Comparison of ENCODE assay signal across 8 mouse cellular contexts in genomic region chr10:43483426-43483995, GRCm38 (mm10). TPM values are rescaled to one million over a fixed set of nuclear protein-coding genes. Genes with fewer than 3 reads are reported as not detected.
A peak's percentile ranks its signal among the peaks of the same experiment; 100 is the strongest.
DNase-seq lines count a peak whose midpoint lies in the region; ATAC-seq and TF ChIP-seq lines count a peak whose summit lies in the region.

No protein-coding gene starts in this region.

- H3K9ac ChIP-seq in embryonic facial prominence, embryonic 15.5 days = no peak overlapping the region
- H3K9ac ChIP-seq in limb, embryonic 12.5 days (replicated peaks) = peak overlapping the region; percentile 42
- H3K9ac ChIP-seq in stomach, embryonic 16.5 days (ENCODE audit: low read length) = peak overlapping the region; percentile 56

- no peak for ATAC-seq in embryonic facial prominence, embryonic 15.5 days (ENCODE audit: insufficient number of reproducible peaks, low FRiP score, low TSS enrichment, low read depth)
- ATAC-seq in limb, embryonic 12.5 days (ENCODE audit: insufficient number of reproducible peaks, insufficient read depth, low FRiP score, low TSS enrichment, low read depth) = no peak
- ATAC-seq in stomach, embryonic 16.5 days (ENCODE audit: insufficient read depth, low FRiP score) = no peak
- no peak for ATAC-seq in megakaryocyte, adult 5-6 weeks (ENCODE audit: poor library complexity, severe bottlenecking)

- H3K27me3 ChIP-seq in embryonic facial prominence, embryonic 15.5 days = no peaks in the 10 kb centered on the region
- H3K27me3 ChIP-seq in limb, embryonic 12.5 days = no peaks in the 10 kb centered on the region
- H3K27me3 ChIP-seq in stomach, embryonic 16.5 days (ENCODE audit: control insufficient read depth, insufficient read depth, low read length) = no peaks in the 10 kb centered on the region
- no peaks in the 10 kb centered on the region for H3K27me3 ChIP-seq in thymus, adult 2 months (ENCODE audit: control insufficient read depth, insufficient read depth, low read length)

- no peaks in the 10 kb centered on the region for H3K36me3 ChIP-seq in embryonic facial prominence, embryonic 15.5 days
- no peaks in the 10 kb centered on the region; the same call in 1 of the 2 replicates for H3K36me3 ChIP-seq in limb, embryonic 12.5 days
- no peaks in the 10 kb centered on the region for H3K36me3 ChIP-seq in stomach, embryonic 16.5 days (ENCODE audit: control insufficient read depth, insufficient read depth, low read length)
- no peaks in the 10 kb centered on the region for H3K36me3 ChIP-seq in thymus, adult 2 months (ENCODE audit: control insufficient read depth, insufficient read depth, low read length)

- no peak overlapping the region for H3K4me2 ChIP-seq in embryonic facial prominence, embryonic 15.5 days (replicated peaks)
- H3K4me2 ChIP-seq in limb, embryonic 12.5 days = peak overlapping the region; percentile 22; the same call in 1 of the 2 replicates
- H3K4me2 ChIP-seq in stomach, embryonic 16.5 days (ENCODE audit: low read depth, low read length) = 0 out of 2 replicates have a peak overlapping the region, but pooled peaks have one; percentile 20

- WGBS in embryonic facial prominence, embryonic 15.5 days = 24% methylated on average over 9 of the region's 9 CpGs
- 29% methylated on average over 9 of the region's 9 CpGs for WGBS in limb, embryonic 12.5 days
- WGBS in stomach, embryonic 16.5 days = 32% methylated on average over 9 of the region's 9 CpGs
- WGBS in thymus, adult 2 months = 92% methylated on average over 9 of the region's 9 CpGs

- peak overlapping the region; percentile 31; the same call in 1 of the 2 replicates for H3K27ac ChIP-seq in embryonic facial prominence, embryonic 15.5 days (replicated peaks)
- H3K27ac ChIP-seq in limb, embryonic 12.5 days = peak overlapping the region; percentile 68
- H3K27ac ChIP-seq in stomach, embryonic 16.5 days (ENCODE audit: low read length) = peak overlapping the region; percentile 79
- no peak overlapping the region for H3K27ac ChIP-seq in thymus, adult 2 months (ENCODE audit: control insufficient read depth, insufficient read depth, low read length)

- TF ChIP-seq POLR2A in thymus, adult 2 months (IDR thresholded peaks at IDR 0.05; ENCODE audit: control insufficient read depth, extremely low read depth, insufficient read depth, low read length, poor library complexity) = no peak

- H3K4me3 ChIP-seq in embryonic facial prominence, embryonic 15.5 days (replicated peaks) = no peak overlapping the region
- no peak overlapping the region for H3K4me3 ChIP-seq in limb, embryonic 12.5 days (replicated peaks)
- H3K4me3 ChIP-seq in stomach, embryonic 16.5 days (replicated peaks; ENCODE audit: low read length) = no peak overlapping the region
- no peak overlapping the region for H3K4me3 ChIP-seq in thymus, adult 2 months (ENCODE audit: control insufficient read depth, insufficient read depth, low read length)

- peak; percentile 90 for DNase-seq in adipocyte (ENCODE audit: low spot score)
- DNase-seq in heart, postnatal 36 days = peak; percentile 46 to 57
- DNase-seq in thymus, adult 2 months = no peak
- DNase-seq in right cerebral cortex, adult 18-20 months = no peak

- H3K9me3 ChIP-seq in embryonic facial prominence, embryonic 15.5 days (replicated peaks) = no peaks in the 10 kb centered on the region
- no peaks in the 10 kb centered on the region for H3K9me3 ChIP-seq in limb, embryonic 12.5 days
- no peaks in the 10 kb centered on the region for H3K9me3 ChIP-seq in stomach, embryonic 16.5 days (replicated peaks; ENCODE audit: control insufficient read depth, low read length)

- intact Hi-C loops in heart, postnatal 36 days (cut with DNase I) = no loop called here

- H3K4me1 ChIP-seq in embryonic facial prominence, embryonic 15.5 days = peaks cover 27% of the 10 kb centered on the region
- peaks cover 47% of the 10 kb centered on the region for H3K4me1 ChIP-seq in limb, embryonic 12.5 days (replicated peaks)
- peaks cover 21% of the 10 kb centered on the region for H3K4me1 ChIP-seq in stomach, embryonic 16.5 days (ENCODE audit: control insufficient read depth, insufficient read depth, low read length)
- peaks cover 2% of the 10 kb centered on the region; the same call in 1 of the 2 replicates for H3K4me1 ChIP-seq in thymus, adult 2 months (replicated peaks; ENCODE audit: control insufficient read depth, insufficient read depth, low read length)

- TF ChIP-seq CTCF in thymus, adult 2 months (IDR thresholded peaks at IDR 0.05; ENCODE audit: borderline replicate concordance, control insufficient read depth, extremely low read depth, insufficient read depth, low read length, poor library complexity) = no peak

RNA-seq across cellular contexts. Expression of gene Bend3, which starts 4.9 kb away (rescaled TPM):
- 3.5 and 4.4 TPM in 2 replicates for polyA plus RNA-seq in embryonic facial prominence, embryonic 15.5 days (2015; fragmentation: Nextera tagmentation; extraction: Ambion mirVana)
- total RNA-seq in heart, postnatal 36 days (2021) = 1 to 10 TPM; 5.0 to 7.6 TPM
- polyA plus RNA-seq in limb, embryonic 12.5 days (2016; fragmentation: Nextera tagmentation; extraction: Ambion mirVana) = 5.8 and 5.9 TPM in 2 replicates
- 1.8 and 2.5 TPM in 2 replicates for polyA plus RNA-seq in stomach, embryonic 16.5 days (2015; fragmentation: Nextera tagmentation; extraction: Ambion mirVana)
- 5.1 and 7.3 TPM in 2 replicates for polyA plus RNA-seq in thymus, adult 2 months (2012; rRNA removed)
- 1.5 and 2.4 TPM in 2 replicates for total RNA-seq in megakaryocyte, adult 5-6 weeks (2015)
- 0.84 and 1.1 TPM in 2 replicates for total RNA-seq in megakaryocyte, adult 5-6 weeks (2017)

RNA-seq across cellular contexts. Expression of gene Gm9803, which starts 40.4 kb away (rescaled TPM):
- polyA plus RNA-seq in embryonic facial prominence, embryonic 15.5 days (2015; fragmentation: Nextera tagmentation; extraction: Ambion mirVana) = 1.8 and 22.6 TPM in 2 replicates
- total RNA-seq in heart, postnatal 36 days (2021) = 10 to 100 TPM in 1 of 2 experiments, 1 to 10 TPM in 1; 9.6 to 17.4 TPM
- 12.8 and 14.1 TPM in 2 replicates for polyA plus RNA-seq in limb, embryonic 12.5 days (2016; fragmentation: Nextera tagmentation; extraction: Ambion mirVana)
- polyA plus RNA-seq in stomach, embryonic 16.5 days (2015; fragmentation: Nextera tagmentation; extraction: Ambion mirVana) = 10.0 and 25.9 TPM in 2 replicates
- polyA plus RNA-seq in thymus, adult 2 months (2012; rRNA removed) = 125 and 155 TPM in 2 replicates
- 3.6 and 6.0 TPM in 2 replicates for total RNA-seq in megakaryocyte, adult 5-6 weeks (2015)
- 1.7 and 2.1 TPM in 2 replicates for total RNA-seq in megakaryocyte, adult 5-6 weeks (2017)

RNA-seq across cellular contexts. Expression of gene 1700021F05Rik, which starts 57.3 kb away (rescaled TPM):
- polyA plus RNA-seq in embryonic facial prominence, embryonic 15.5 days (2015; fragmentation: Nextera tagmentation; extraction: Ambion mirVana) = 57.3 and 61.6 TPM in 2 replicates
- 100 to 1,000 TPM; 113 to 120 TPM for total RNA-seq in heart, postnatal 36 days (2021)
- polyA plus RNA-seq in limb, embryonic 12.5 days (2016; fragmentation: Nextera tagmentation; extraction: Ambion mirVana) = 55.6 and 64.2 TPM in 2 replicates
- polyA plus RNA-seq in stomach, embryonic 16.5 days (2015; fragmentation: Nextera tagmentation; extraction: Ambion mirVana) = 59.7 and 60.6 TPM in 2 replicates
- 8.0 and 10.4 TPM in 2 replicates for polyA plus RNA-seq in thymus, adult 2 months (2012; rRNA removed)
- total RNA-seq in megakaryocyte, adult 5-6 weeks (2015) = 23.9 and 24.9 TPM in 2 replicates
- 44.7 and 57.8 TPM in 2 replicates for total RNA-seq in megakaryocyte, adult 5-6 weeks (2017)

Comparison
In these comparisons a context has a peak if more than half of its experiments do, and no peak if none do; other contexts are left out.
1. DNase-seq: peak in adipocyte (single experiment) and heart, postnatal 36 days (2 of 2); none in thymus, adult 2 months (single experiment) and right cerebral cortex, adult 18-20 months (single experiment).